Comparison of ENCODE assay signal across 18 mouse cellular contexts in genomic region chr7:100383207-100383606, GRCm38 (mm10). TPM values are rescaled to one million over a fixed set of nuclear protein-coding genes. Genes with fewer than 3 reads are reported as not detected.
A peak's percentile ranks its signal among the peaks of the same experiment; 100 is the strongest.
DNase-seq lines count a peak whose midpoint lies in the region; ATAC-seq and TF ChIP-seq lines count a peak whose summit lies in the region.
"Had no signal": no experiment of that assay in that cellular context is flagged by ENCODE, and none has a peak within 500 bp of the region (broad histone marks: within the 10 kb centered on the region; RNA-seq: fewer than 3 reads in every experiment).

No protein-coding gene starts in this region.

- no peak for DNase-seq in left cerebral cortex, adult 2 months (ENCODE audit: extremely low spot score in 1 of 2, low spot score in 2 of 2)
- DNase-seq in left cerebral cortex, postnatal 14 days (ENCODE audit: low spot score in 2 of 2) = no peak
- DNase-seq in retina, postnatal 1 day = no peak
- DNase-seq: adrenal gland, adult 2 months; adrenal gland, postnatal 10 days; adrenal gland, postnatal 25 days; cerebellum, adult 11-12 months; cerebellum, adult 2 months; cerebellum, adult 9-10 months; cerebellum, postnatal 10 days; cerebellum, postnatal 25 days; forebrain, postnatal 0 days had no signal

- no peak for TF ChIP-seq CTCF in left cerebral cortex, adult 2 months (IDR thresholded peaks at IDR 0.05)

- intact Hi-C loops in left cerebral cortex, adult 2 months (cut with DNase I) = no loop called here
- intact Hi-C loops in left cerebral cortex, postnatal 14 days (cut with DNase I) = no loop called here

- no peaks in the 10 kb centered on the region for H3K9me3 ChIP-seq in liver, embryonic 12.5 days (replicated peaks)
- H3K9me3 ChIP-seq: embryonic facial prominence, embryonic 10.5 days; embryonic facial prominence, embryonic 12.5 days; forebrain, embryonic 13.5 days; forebrain, embryonic 15.5 days had no signal

- H3K4me1 ChIP-seq in liver, embryonic 12.5 days = no peaks in the 10 kb centered on the region
- H3K4me1 ChIP-seq: embryonic facial prominence, embryonic 10.5 days; embryonic facial prominence, embryonic 12.5 days; forebrain, embryonic 13.5 days; forebrain, embryonic 15.5 days had no signal

- peaks cover 69% of the 10 kb centered on the region for H3K36me3 ChIP-seq in liver, embryonic 12.5 days

- 0 out of 2 replicates have a peak overlapping the region, but pooled peaks have one; percentile 2 for H3K27ac ChIP-seq in left cerebral cortex, adult 2 months
- no peak overlapping the region for H3K27ac ChIP-seq in liver, embryonic 12.5 days
- H3K27ac ChIP-seq: embryonic facial prominence, embryonic 10.5 days; embryonic facial prominence, embryonic 12.5 days; forebrain, embryonic 13.5 days; forebrain, embryonic 15.5 days had no signal

- WGBS in liver, embryonic 12.5 days (ENCODE audit: insufficient replicate concordance) = 78% methylated on average over 2 of the region's 2 CpGs

- H3K4me2 ChIP-seq in liver, embryonic 12.5 days = no peak overlapping the region
- H3K4me2 ChIP-seq: embryonic facial prominence, embryonic 12.5 days; forebrain, embryonic 13.5 days; forebrain, embryonic 15.5 days had no signal

- peak; percentile 59; the same call in 1 of the 2 replicates for ATAC-seq in granulocyte monocyte progenitor cell, adult 5-6 weeks (replicated peaks; ENCODE audit: poor library complexity, severe bottlenecking)
- no peak for ATAC-seq in liver, embryonic 12.5 days
- ATAC-seq: forebrain, embryonic 13.5 days; forebrain, embryonic 15.5 days; forebrain, postnatal 0 days had no signal

- no peak overlapping the region for H3K4me3 ChIP-seq in left cerebral cortex, adult 2 months
- no peak overlapping the region for H3K4me3 ChIP-seq in liver, embryonic 12.5 days
- H3K4me3 ChIP-seq: embryonic facial prominence, embryonic 10.5 days; embryonic facial prominence, embryonic 12.5 days; forebrain, embryonic 13.5 days; forebrain, embryonic 15.5 days had no signal

- H3K9ac ChIP-seq in liver, embryonic 12.5 days = no peak overlapping the region
- H3K9ac ChIP-seq: embryonic facial prominence, embryonic 12.5 days; forebrain, embryonic 13.5 days; forebrain, embryonic 15.5 days; forebrain, postnatal 0 days had no signal

- no peaks in the 10 kb centered on the region for H3K27me3 ChIP-seq in liver, embryonic 12.5 days (replicated peaks)
- H3K27me3 ChIP-seq: embryonic facial prominence, embryonic 12.5 days; forebrain, embryonic 13.5 days; forebrain, embryonic 15.5 days had no signal

RNA-seq across cellular contexts. Expression of gene Ppme1, which starts 11.1 kb away (rescaled TPM):
- total RNA-seq in left cerebral cortex, adult 2 months (2021) = 100 to 1,000 TPM; 220 to 230 TPM
- total RNA-seq in left cerebral cortex, postnatal 14 days (2021) = 100 to 1,000 TPM; 155 to 156 TPM
- 24.9 and 27.0 TPM in 2 replicates for total RNA-seq in granulocyte monocyte progenitor cell, adult 5-6 weeks (2014; fragmentation: Nextera tagmentation)
- total RNA-seq in granulocyte monocyte progenitor cell, adult 5-6 weeks (2017) = 42.7 and 71.7 TPM in 2 replicates
- 32.5 and 33.5 TPM in 2 replicates for polyA plus RNA-seq in liver, embryonic 12.5 days (2016; fragmentation: Nextera tagmentation; extraction: Ambion mirVana)

RNA-seq across cellular contexts. Expression of gene C2cd3, which starts 11.2 kb away (rescaled TPM):
- total RNA-seq in left cerebral cortex, adult 2 months (2021) = 10 to 100 TPM; 25.3 to 28.8 TPM
- 10 to 100 TPM; 16.9 to 18.2 TPM for total RNA-seq in left cerebral cortex, postnatal 14 days (2021)
- total RNA-seq in granulocyte monocyte progenitor cell, adult 5-6 weeks (2014; fragmentation: Nextera tagmentation) = 50.5 and 60.2 TPM in 2 replicates
- 21.0 and 30.9 TPM in 2 replicates for total RNA-seq in granulocyte monocyte progenitor cell, adult 5-6 weeks (2017)
- polyA plus RNA-seq in liver, embryonic 12.5 days (2016; fragmentation: Nextera tagmentation; extraction: Ambion mirVana) = 14.0 and 15.4 TPM in 2 replicates
